Mouse (Mus musculus) heart, postnatal 14 days (tissue): ENCODE data around the gene Lrrc8c. TPM values are rescaled to one million over a fixed set of nuclear protein-coding genes. Genes with fewer than 3 reads are reported as not detected.

Source experiments
- DNase-seq, 2 experiments: peaks; one replicate each; pipeline ENCODE4 v3.0.0; 2021 to 2022
- intact Hi-C: fragments of 180-260 bp; cut with DNase I; formaldehyde crosslinking; loops from one replicate; pipeline ENCODE4 v1.15.1; 2025
- total RNA-seq, 2 experiments: library from RNA; stranded (reverse); gene quantifications; 2 replicates each; pipeline ENCODE4 v1.2.3; 2021

The Lrrc8c gene
- total RNA-seq, 2 experiments from 2014 or later: 45.8 to 51.7 TPM

- intact Hi-C loops: loop anchor here (2.0 kb wide), 1 partner anchor 162 kb away; no protein-coding TSS in a partner anchor
- no peak for DNase-seq
These were observed 136.0 kb downstream of the Lrrc8c start for GRCm38 (mm10) chr5:105655100-105655734.

DNA sequence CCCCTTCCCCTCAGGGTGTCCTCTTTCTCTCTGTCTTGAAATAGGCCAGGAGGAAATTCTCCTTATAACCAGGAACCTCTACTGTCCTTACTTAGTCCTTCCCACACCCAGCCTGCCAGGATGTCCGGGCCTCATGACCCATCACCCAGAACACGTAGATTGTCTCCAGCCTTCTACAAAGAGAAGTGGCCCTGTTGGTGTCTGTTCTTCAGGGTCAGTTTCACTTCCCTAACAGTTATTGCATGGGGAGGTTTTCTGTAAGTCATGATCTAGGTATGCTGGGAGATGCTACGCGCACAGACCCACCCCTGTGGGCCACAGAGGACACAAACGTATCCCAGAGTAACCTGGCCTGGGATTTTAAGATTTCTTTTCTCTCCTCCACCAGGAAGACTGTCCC is 142.7 kb downstream of the Lrrc8c start:
- intact Hi-C loops: no loop called here
- no peak for DNase-seq

Other genes with a start within 250 kb of the Lrrc8c start
- gene Gm43302, start 225.7 kb upstream of the Lrrc8c start, total RNA-seq: under 1 TPM; 0.07 to 0.12 TPM
- 1 to 10 TPM; 2.1 to 2.6 TPM for gene Gbp6, start 225.7 kb upstream of the Lrrc8c start, total RNA-seq
- 10 to 100 TPM in 1 of 2 experiments, 1 to 10 TPM in 1; 8.8 to 10.6 TPM for gene Lrrc8b, start 103.6 kb upstream of the Lrrc8c start, total RNA-seq
- gene Lrrc8d, start 180.6 kb downstream of the Lrrc8c start, total RNA-seq: 10 to 100 TPM; 11.6 to 14.9 TPM